Mouse (Mus musculus) neural tube, embryonic 11.5 days (tissue): ENCODE results near the gene Tshz2. TPM values are rescaled to one million over a fixed set of nuclear protein-coding genes. Genes with fewer than 3 reads are reported as not detected.
"Not testable (repeated sequence)": the region's sequence is repeated elsewhere in the genome, so short reads cannot be mapped to it uniquely, and the experiment has no call there.

ENCODE experiments used
- ATAC-seq: fragments of 200-750 bp; cut with Nextera tagmentation; 2 replicates; pipeline ENCODE4 v1.8.0; 2017; ENCODE audit warnings: moderate number of reproducible peaks, mild to moderate bottlenecking, moderate TSS enrichment, moderate library complexity; ENCODE audit not compliant: insufficient read depth, low FRiP score, low TSS enrichment
- DNase-seq: peaks from one replicate; pipeline ENCODE4 v3.0.0-alpha.2; 2015; ENCODE audit warnings: low spot score
- H3K27ac ChIP-seq: fragments of 300-500 bp; sonication (generic); 2 replicates; pipeline ENCODE4 v1.5.1; 2014; ENCODE audit warnings: low read depth, mild to moderate bottlenecking, low read length
- H3K27me3 ChIP-seq: fragments of 300-500 bp; sonication (generic); 2 replicates; pipeline ENCODE4 v1.6.1; 2014; ENCODE audit warnings: mild to moderate bottlenecking, low read length, mixed read lengths; ENCODE audit not compliant: control insufficient read depth, insufficient read depth
- H3K36me3 ChIP-seq: fragments of 300-500 bp; sonication (generic); 2 replicates; pipeline ENCODE4 v1.6.1; 2014; ENCODE audit warnings: mild to moderate bottlenecking, low read length, moderate library complexity, mixed read lengths; ENCODE audit not compliant: control insufficient read depth, insufficient read depth
- H3K4me1 ChIP-seq: fragments of 300-500 bp; sonication (generic); 2 replicates; pipeline ENCODE4 v1.6.1; 2014; ENCODE audit warnings: low read length, mixed read lengths; ENCODE audit not compliant: control insufficient read depth, insufficient read depth
- H3K4me2 ChIP-seq: fragments of 300-500 bp; sonication (generic); 2 replicates; pipeline ENCODE4 v1.6.1; 2014; ENCODE audit warnings: low read depth, mild to moderate bottlenecking, moderate library complexity
- H3K4me3 ChIP-seq: fragments of 300-500 bp; sonication (generic); 2 replicates; pipeline ENCODE4 v1.5.1; 2014; ENCODE audit warnings: low read depth, low read length
- H3K9ac ChIP-seq: fragments of 300-500 bp; sonication (generic); 2 replicates; pipeline ENCODE4 v1.6.1; 2014; ENCODE audit warnings: mild to moderate bottlenecking, low read length
- H3K9me3 ChIP-seq: fragments of 300-500 bp; sonication (generic); 2 replicates; pipeline ENCODE4 v1.6.1; 2016; ENCODE audit warnings: low read length; ENCODE audit not compliant: control insufficient read depth
- WGBS: fragments of 180-500 bp; shearing (Covaris S2); extraction: QIAGEN DNeasy Blood & Tissue Kit; methylation state at CpG from one replicate; pipeline ENCODE4 v1.1.7; 2014; 5-methylcytosine and 5-hydroxymethylcytosine counted together
- polyA plus RNA-seq: library from polyadenylated mRNA; unstranded; fragments of >200 nt; fragmentation: Nextera tagmentation; extraction: Ambion mirVana; gene quantifications from 2 replicates; pipeline ENCODE4 v1.2.1, GENCODE M21; 2014

Gene Tshz2
- polyA plus RNA-seq = 9.1 and 9.8 TPM in 2 replicates

DNA sequence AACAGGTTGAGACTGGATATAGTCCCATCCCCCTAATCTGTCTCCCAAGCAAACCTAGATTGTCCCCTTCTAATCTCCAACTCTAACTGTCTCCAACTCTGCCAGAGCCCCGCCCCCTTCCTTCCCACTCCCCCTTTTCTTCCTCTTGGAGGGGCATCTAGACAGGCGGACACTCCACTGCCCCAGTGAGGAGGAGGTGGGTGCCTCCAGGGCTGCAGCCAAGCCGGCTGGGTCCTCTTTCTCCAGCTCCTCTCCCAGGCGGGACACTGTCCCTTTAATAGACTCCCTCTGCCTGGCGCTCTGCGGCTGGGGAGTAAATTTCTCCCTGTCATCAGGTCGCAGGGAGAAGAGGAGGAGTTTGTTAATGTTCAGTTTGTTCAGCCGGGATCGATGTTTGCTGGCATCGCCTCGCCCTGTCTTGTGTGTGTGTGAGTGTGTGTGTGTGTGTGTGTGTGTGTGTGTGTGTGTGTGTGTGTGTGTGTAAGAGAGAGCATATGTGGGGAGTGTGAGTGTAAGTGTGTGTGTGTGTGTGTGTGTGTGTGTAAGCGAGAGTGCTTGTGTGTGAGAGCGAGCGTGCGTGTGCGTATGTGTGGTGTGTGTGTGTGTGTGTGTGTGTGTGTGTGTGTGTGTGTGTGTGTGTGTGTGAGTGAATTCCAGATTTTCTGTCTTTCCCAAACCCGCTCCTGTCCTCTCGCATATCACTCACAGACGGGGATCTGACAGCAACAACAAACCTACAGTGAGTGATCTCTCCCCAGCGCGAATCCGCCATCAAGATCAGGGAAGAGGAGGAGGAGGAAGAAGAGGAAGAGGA lies at the start of gene Tshz2:
Gene Tshz2, plus strand, starts transcription at position 676 of the 814 bp plus-strand sequence.
- Histone ChIP-seq H3K27ac (peak within 1 kb of the TSS; percentile 73), H3K9me3 (no peaks in the 10 kb centered on the region), H3K4me2 (peak within 1 kb of the TSS; percentile 96), H3K9ac (peak within 1 kb of the TSS; percentile 89), H3K36me3 (no peaks in the 10 kb centered on the region), H3K4me3 (peak within 1 kb of the TSS; percentile 81), H3K4me1 (peaks cover 15% of the 10 kb centered on the region; the same call in 1 of the 2 replicates), H3K27me3 (no peaks in the 10 kb centered on the region)
- ATAC-seq = peak; percentile 84
- WGBS = under 1% methylated on average over 22 of the region's 22 CpGs
- DNase-seq = peak; percentile 83

- Histone ChIP-seq H3K9me3 (no peaks in the 10 kb centered on the region), H3K4me2 (no peak overlapping the region), H3K9ac (no peak overlapping the region), H3K4me3 (no peak overlapping the region), H3K4me1 (no peaks in the 10 kb centered on the region), H3K27me3 (no peaks in the 10 kb centered on the region), H3K27ac (no peak overlapping the region), H3K36me3 (no peaks in the 10 kb centered on the region)
- 72% methylated on average over 3 of the region's 3 CpGs for WGBS
- no peak for ATAC-seq
- no peak for DNase-seq
Observed at GRCm38 (mm10) chr2:169583476-169583875, 49.3 kb upstream of the Tshz2 start.

DNA sequence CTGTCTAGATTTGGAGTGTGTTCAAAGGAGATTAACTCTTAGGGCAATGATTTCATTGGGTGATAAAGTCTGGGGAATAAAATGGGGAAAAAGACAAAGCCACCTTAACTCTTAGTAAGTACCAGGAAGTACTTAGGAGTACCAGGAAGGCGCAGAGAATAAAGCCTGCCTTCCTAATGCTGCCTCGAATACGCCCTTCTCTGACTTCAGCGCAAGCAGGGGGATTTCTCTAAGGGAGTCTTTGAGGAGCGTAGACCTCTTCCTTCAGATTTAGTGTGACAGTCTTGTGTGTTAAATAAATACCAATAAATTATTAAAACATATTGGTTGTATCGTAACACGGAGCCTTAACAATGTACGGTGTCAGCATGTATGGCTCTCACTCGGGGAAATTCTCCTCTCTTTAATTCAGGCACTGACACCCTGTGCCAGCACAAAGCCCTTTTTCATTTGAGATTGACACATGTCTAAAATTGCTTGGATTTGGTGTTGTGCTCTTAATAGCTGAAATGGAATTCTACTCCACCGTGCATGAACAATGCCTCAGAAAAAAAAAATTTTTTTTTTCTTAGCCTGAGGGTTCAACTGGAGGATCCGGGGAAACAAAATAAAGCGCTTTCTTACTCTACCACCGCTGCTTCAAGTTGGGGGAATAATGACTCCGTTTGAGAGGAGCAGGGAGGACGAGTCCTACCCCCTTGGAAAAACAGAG lies 47.9 kb upstream of the Tshz2 start:
- ATAC-seq (no peak), DNase-seq (no peak)
- Histone ChIP-seq H3K9ac (no peak overlapping the region), H3K9me3 (no peaks in the 10 kb centered on the region), H3K4me3 (no peak overlapping the region), H3K4me2 (no peak overlapping the region), H3K4me1 (no peaks in the 10 kb centered on the region), H3K27ac (no peak overlapping the region), H3K36me3 (no peaks in the 10 kb centered on the region), H3K27me3 (no peaks in the 10 kb centered on the region)
- 75% methylated on average over 15 of the region's 15 CpGs for WGBS

GRCm38 (mm10) chr2:169585631-169586285 lies 47.1 kb upstream of the Tshz2 start:
- Histone ChIP-seq H3K36me3 (no peaks in the 10 kb centered on the region), H3K4me3 (no peak overlapping the region), H3K9ac (no peak overlapping the region), H3K4me1 (no peaks in the 10 kb centered on the region), H3K4me2 (no peak overlapping the region), H3K27me3 (no peaks in the 10 kb centered on the region), H3K9me3 (no peaks in the 10 kb centered on the region), H3K27ac (no peak overlapping the region)
- WGBS = 81% methylated on average over 12 of the region's 12 CpGs
- DNase-seq (no peak), ATAC-seq (no peak)

DNA sequence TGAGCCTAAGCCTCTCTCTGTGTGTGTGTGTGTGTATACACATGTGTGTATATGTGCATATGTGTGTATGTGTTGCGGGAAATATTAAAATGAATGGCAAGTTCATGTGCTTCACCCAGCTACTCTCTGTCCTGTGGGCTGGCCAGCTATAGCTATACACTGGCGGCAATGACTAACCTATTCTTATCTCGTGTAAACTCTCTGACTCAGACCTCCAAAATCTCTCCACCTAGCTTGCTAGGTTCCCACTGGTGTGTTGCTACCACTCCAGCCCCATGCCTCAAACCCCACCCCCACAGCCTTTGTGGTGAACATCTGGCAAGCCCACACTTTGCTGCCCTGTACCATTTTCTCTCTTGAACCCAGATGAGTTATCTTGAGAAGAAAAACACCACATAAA lies 46.1 kb upstream of the Tshz2 start:
- WGBS = 89% methylated on average over 3 of the region's 3 CpGs

DNA sequence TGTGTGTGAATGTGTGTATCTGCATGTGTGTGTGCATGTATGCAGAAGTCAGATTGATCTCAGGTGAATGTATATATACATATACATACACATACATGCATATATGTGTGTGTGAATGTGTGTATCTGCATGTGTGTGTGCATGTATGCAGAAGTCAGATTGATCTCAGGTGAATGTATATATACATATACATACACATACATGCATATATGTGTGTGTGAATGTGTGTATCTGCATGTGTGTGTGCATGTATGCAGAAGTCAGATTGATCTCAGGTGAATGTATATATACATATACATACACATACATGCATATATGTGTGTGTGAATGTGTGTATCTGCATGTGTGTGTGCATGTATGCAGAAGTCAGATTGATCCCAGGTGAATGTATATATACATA lies 45.2 kb upstream of the Tshz2 start, which contains the start of gene Gm11011:
Gene Gm11011, minus strand, starts transcription at position 101 of the 400 bp plus-strand sequence.
- not testable (repeated sequence) for ATAC-seq, H3K4me2 ChIP-seq, H3K9me3 ChIP-seq, H3K4me1 ChIP-seq, H3K36me3 ChIP-seq, H3K4me3 ChIP-seq, H3K27me3 ChIP-seq, H3K27ac ChIP-seq, H3K9ac ChIP-seq, DNase-seq

More for the DNA sequence above, 46.1 kb upstream of the Tshz2 start:
- no peaks in the 10 kb centered on the region for H3K36me3 ChIP-seq
- no peak for ATAC-seq
- no peak overlapping the region for H3K4me3 ChIP-seq
- no peak for DNase-seq
- H3K27ac ChIP-seq = no peak overlapping the region
- no peaks in the 10 kb centered on the region for H3K4me1 ChIP-seq
- no peak overlapping the region for H3K9ac ChIP-seq
- no peaks in the 10 kb centered on the region for H3K9me3 ChIP-seq
- no peaks in the 10 kb centered on the region for H3K27me3 ChIP-seq
- no peak overlapping the region for H3K4me2 ChIP-seq

- H3K4me3 ChIP-seq = no peak overlapping the region
- WGBS = 91% methylated on average over 10 of the region's 10 CpGs
- H3K4me2 ChIP-seq = no peak overlapping the region
- H3K4me1 ChIP-seq = no peaks in the 10 kb centered on the region
- no peak overlapping the region for H3K9ac ChIP-seq
- no peaks in the 10 kb centered on the region for H3K36me3 ChIP-seq
- no peaks in the 10 kb centered on the region for H3K27me3 ChIP-seq
- H3K9me3 ChIP-seq = no peaks in the 10 kb centered on the region
- ATAC-seq (no peak), DNase-seq (no peak)
- H3K27ac ChIP-seq = no peak overlapping the region
Observed at GRCm38 (mm10) chr2:169589697-169590096, 43.1 kb upstream of the Tshz2 start.

DNA sequence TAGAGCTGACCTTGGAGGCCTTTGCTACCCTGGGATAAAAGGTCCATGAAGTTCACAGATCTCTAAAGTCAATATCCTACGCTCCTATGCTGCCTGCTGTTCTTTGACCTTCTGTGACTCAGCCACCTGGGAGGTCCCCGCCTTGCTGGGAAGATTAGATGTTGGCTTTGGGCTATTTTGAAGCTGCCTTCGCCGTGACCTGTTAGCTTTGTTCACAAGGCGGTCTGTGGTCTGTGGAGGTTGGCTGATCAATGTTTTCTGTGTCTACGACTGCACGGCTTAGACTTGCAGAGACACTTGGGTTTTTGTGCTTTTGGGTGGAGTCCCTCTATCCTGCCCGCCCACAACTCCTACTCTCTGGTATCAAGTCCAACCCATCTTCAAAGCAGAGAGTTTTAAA lies 42.4 kb upstream of the Tshz2 start:
- H3K27me3 ChIP-seq = no peaks in the 10 kb centered on the region
- no peak overlapping the region for H3K27ac ChIP-seq
- WGBS = 71% methylated on average over 8 of the region's 8 CpGs
- H3K4me1 ChIP-seq = no peaks in the 10 kb centered on the region
- no peak overlapping the region for H3K9ac ChIP-seq
- H3K4me2 ChIP-seq = no peak overlapping the region
- no peaks in the 10 kb centered on the region for H3K36me3 ChIP-seq
- no peaks in the 10 kb centered on the region for H3K9me3 ChIP-seq
- H3K4me3 ChIP-seq = no peak overlapping the region
- DNase-seq = no peak
- no peak for ATAC-seq
